Mouse (Mus musculus): ENCODE measurements around the gene Fam207a.

Gene Fam207a

GRCm38 (mm10) chr10:77515385-77516348, at the start of gene Fam207a:
Gene Fam207a, minus strand, starts transcription at chr10:77515785.
- DNase-seq (ENCODE audit: low spot score in 2 of 2) = peak; percentile 87 to 94

- DNase-seq (ENCODE audit: low spot score in 2 of 2) = no peak
Observed at GRCm38 (mm10) chr10:77565005-77565404, 49.4 kb upstream of the Fam207a start.

- DNase-seq (ENCODE audit: low spot score in 2 of 2) = no peak
Observed at GRCm38 (mm10) chr10:77561508-77561907, 45.9 kb upstream of the Fam207a start.

- no peak for DNase-seq (ENCODE audit: low spot score in 2 of 2)
Observed at GRCm38 (mm10) chr10:77560830-77561229, 45.2 kb upstream of the Fam207a start.

- no peak for DNase-seq (ENCODE audit: low spot score in 2 of 2)
Observed at GRCm38 (mm10) chr10:77560090-77560489, 44.5 kb upstream of the Fam207a start.

GRCm38 (mm10) chr10:77557641-77558040, 42.1 kb upstream of the Fam207a start:
- DNase-seq (ENCODE audit: low spot score in 2 of 2) = no peak

- no peak for DNase-seq (ENCODE audit: low spot score in 2 of 2)
Observed at GRCm38 (mm10) chr10:77556631-77557030, 41.0 kb upstream of the Fam207a start.

- DNase-seq (ENCODE audit: low spot score in 2 of 2) = no peak
Observed at GRCm38 (mm10) chr10:77554918-77555317, 39.3 kb upstream of the Fam207a start.

- no peak for DNase-seq (ENCODE audit: low spot score in 2 of 2)
Observed at GRCm38 (mm10) chr10:77553285-77553684, 37.7 kb upstream of the Fam207a start.

- no peak for DNase-seq (ENCODE audit: low spot score in 2 of 2)
Observed at GRCm38 (mm10) chr10:77552162-77552561, 36.6 kb upstream of the Fam207a start.

- no peak for DNase-seq (ENCODE audit: low spot score in 2 of 2)
Observed at GRCm38 (mm10) chr10:77550874-77551273, 35.3 kb upstream of the Fam207a start.

- peak; percentile 60 to 68 for DNase-seq (ENCODE audit: low spot score in 2 of 2)
Observed at GRCm38 (mm10) chr10:77548576-77548975, 33.0 kb upstream of the Fam207a start.

GRCm38 (mm10) chr10:77544916-77545315, 29.3 kb upstream of the Fam207a start:
- DNase-seq (ENCODE audit: low spot score in 2 of 2) = peak; percentile 55 to 85

- no peak for DNase-seq (ENCODE audit: low spot score in 2 of 2)
Observed at GRCm38 (mm10) chr10:77543226-77543625, 27.6 kb upstream of the Fam207a start.

GRCm38 (mm10) chr10:77541864-77542666, 26.5 kb upstream of the Fam207a start:
- no peak for DNase-seq (ENCODE audit: low spot score in 2 of 2)

- no peak for DNase-seq (ENCODE audit: low spot score in 2 of 2)
Observed at GRCm38 (mm10) chr10:77540576-77541102, 25.1 kb upstream of the Fam207a start.

- DNase-seq (ENCODE audit: low spot score in 2 of 2) = no peak
Observed at GRCm38 (mm10) chr10:77539320-77539945, 23.8 kb upstream of the Fam207a start.

GRCm38 (mm10) chr10:77537215-77538209, 21.9 kb upstream of the Fam207a start:
- DNase-seq (ENCODE audit: low spot score in 2 of 2) = no peak

- no peak for DNase-seq (ENCODE audit: low spot score in 2 of 2)
Observed at GRCm38 (mm10) chr10:77536727-77537126, 21.1 kb upstream of the Fam207a start.

- no peak for DNase-seq (ENCODE audit: low spot score in 2 of 2)
Observed at GRCm38 (mm10) chr10:77532020-77532413, 16.4 kb upstream of the Fam207a start.

Measured in urinary bladder, postnatal 36 days (tissue).